Mouse (Mus musculus) heart, adult 2 months (tissue): ENCODE measurements around the gene Vwa5b1.

Experiments
- CTCF ChIP-seq: fragments of 200-600 bp; IDR thresholded peaks from 2 replicates; pipeline ENCODE4 v1.8.1; 2022; ENCODE audit warnings: antibody characterized with exemption, mild to moderate bottlenecking, moderate library complexity
- POLR2A ChIP-seq: fragments of 200-500 bp; IDR thresholded peaks from 2 replicates; pipeline ENCODE4 v1.6.1; 2011; ENCODE audit warnings: mild to moderate bottlenecking, low read depth, low read length, control low read depth; ENCODE audit not compliant: insufficient read depth

DNA sequence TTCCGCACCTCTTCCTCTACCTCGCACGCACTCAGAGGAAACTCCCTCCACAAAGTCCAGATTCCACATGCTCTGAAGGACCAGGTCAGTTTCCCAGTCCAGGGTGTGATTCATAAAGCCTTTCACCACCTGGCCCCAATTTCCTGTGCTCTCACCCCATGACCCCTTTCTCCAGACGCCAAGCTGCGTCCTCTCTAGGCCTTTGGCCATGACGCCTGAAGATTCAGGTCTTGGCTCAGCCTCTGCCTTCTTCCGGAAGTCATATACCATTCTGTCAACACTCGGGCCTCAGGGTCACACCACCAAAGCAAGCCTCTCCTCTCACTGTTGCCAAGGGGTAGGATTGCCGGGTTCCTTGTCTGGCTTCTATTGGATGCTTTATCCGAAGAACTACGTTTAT lies 65.8 kb downstream of the Vwa5b1 start:
- no peak for TF ChIP-seq CTCF
- TF ChIP-seq POLR2A, result no peak
